Mouse (Mus musculus) Patski (cell line): ENCODE measurements at regions not wholly inside any gene's neighbourhood (a gene's known extent, or its start where the extent isn't known, plus 50 kb on each side); places are given as distances from the start of the nearest gene placed in this dataset.

Experiments
- ATAC-seq: fragments of 100-300 bp; one replicate; pipeline ENCODE4 v1.8.0; 2021
- CTCF ChIA-PET: fragments of 350-600 bp; sonication (Branson Sonifier 250); formaldehyde crosslinking; loops from one replicate; lab custom pipeline; 2022; ENCODE audit warnings: inconsistent platforms; lab: Charles Lee
- POLR2A ChIA-PET: fragments of 350-600 bp; sonication (Branson Sonifier 250); formaldehyde crosslinking; loops from one replicate; lab custom pipeline; 2022; ENCODE audit warnings: antibody characterized with exemption, inconsistent platforms; lab: Charles Lee
- DNase-seq: peaks from one replicate; pipeline ENCODE4 v3.0.0-alpha.2; 2011; ENCODE audit warnings: low read depth, low spot score
- H3K27me3 ChIP-seq: fragments of 371-371 bp; one replicate; pipeline ENCODE4 v1.5.1; 2021
- CTCF ChIP-seq: fragments of 100-300 bp; IDR thresholded peaks from one replicate; pipeline ENCODE4 v1.5.1; 2021
- in situ Hi-C: fragments of 300-500 bp; cut with MboI; formaldehyde crosslinking; loops from 3 replicates; pipeline ENCODE4 v1.11.1; 2018; ENCODE audit warnings: low pct_unique_long_range_greater_than_20kb, mixed read lengths

DNA sequence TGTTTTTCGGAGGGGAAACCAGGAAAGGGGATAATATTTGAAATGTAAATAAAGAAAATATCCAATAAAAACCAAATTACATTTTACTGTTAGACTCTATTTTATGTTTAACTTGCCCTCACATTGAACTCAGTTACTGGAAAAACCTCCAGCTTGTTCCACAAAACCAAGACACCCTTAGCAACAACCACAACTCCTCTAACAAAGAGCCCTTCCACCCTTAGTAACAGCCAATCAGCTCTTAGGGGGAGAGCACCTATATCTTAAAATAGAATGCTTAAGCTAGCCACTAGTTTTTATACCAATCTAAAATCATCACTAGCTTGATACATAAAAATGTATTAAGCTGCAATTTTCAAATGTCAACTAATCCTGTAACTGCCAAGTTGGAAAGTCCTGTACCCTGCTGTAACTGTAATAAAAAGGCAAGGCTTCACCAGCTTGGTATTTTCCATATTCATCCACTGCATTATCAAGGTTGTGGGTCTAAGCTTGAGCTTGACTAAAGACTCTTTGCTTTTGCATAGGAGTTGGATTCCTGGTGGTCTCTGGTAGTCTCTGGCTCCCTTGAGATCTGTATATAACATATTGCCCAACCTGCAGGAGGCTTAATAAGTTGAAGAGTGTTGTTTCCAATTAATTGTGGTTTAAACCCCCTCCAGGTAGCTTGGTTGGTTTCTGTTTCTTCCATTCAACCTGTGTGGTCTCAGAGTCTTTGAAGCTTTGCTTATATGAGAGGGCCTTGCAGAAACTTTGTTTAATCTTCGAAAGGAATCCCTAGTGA, 566.4 kb downstream of the Sema5a start:
- DNase-seq, result no peak
- in situ Hi-C loops, result no loop called here
- ChIA-PET POLR2A (no interaction called here), CTCF (interaction anchor here (0.7 kb wide), 1 partner anchor 17 kb away, joined by 3 read pairs; no protein-coding TSS in a partner anchor)
- TF ChIP-seq CTCF, result no peak
- H3K27me3 ChIP-seq, result no peaks in the 10 kb centered on the region
- ATAC-seq, result no peak

DNA sequence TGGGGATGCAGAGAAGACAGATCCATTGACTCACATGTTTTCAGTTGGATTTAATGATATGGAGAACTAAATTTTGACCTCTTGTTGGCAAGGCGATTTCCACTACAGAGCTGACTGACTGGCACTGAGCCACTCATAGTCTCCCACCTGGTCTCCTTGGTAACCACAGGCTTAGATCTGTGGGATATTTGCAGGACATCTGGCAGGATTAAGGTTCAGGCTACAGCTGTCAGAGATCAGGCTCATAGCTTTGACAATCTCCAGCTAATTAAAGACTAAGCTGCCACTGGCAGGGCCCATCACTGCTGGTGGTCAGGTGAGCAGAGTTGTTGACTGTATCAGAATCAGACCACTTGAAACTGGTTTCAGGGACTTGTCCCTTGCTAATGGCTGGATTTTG, 595.4 kb downstream of the Sema5a start:
- in situ Hi-C loops, result no loop called here
- DNase-seq, result no peak
- POLR2A ChIA-PET, result interaction anchor here (0.5 kb wide), 1 partner anchor 8 kb away, joined by 3 read pairs; no protein-coding TSS in a partner anchor
- no peaks in the 10 kb centered on the region for H3K27me3 ChIP-seq
- ATAC-seq, result no peak
- CTCF ChIA-PET, result no interaction called here
- no peak for TF ChIP-seq CTCF
